In the genomic region with DNA sequence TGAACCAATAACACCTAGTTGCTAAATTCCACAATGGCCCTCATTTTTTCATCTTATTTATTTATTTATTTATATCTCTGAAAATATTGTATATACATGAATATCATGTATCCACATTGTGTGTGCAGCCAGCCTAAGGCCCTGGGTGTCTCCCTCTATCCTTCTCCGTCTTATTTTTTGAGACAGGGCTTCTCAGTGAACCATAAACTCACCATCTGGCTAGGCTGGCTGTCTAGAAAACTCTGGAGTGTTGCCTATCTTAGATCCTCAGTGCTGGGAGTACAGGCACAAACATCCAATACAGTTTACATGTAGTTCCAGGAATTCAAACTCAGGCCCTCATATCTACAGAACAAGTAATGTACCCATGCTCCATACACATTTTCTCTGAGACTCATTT, we compare ENCODE assay signal across 17 mouse cellular contexts.
"Had no signal": no experiment of that assay in that cellular context is flagged by ENCODE, and none has a peak within 500 bp of the region (broad histone marks: within the 10 kb centered on the region; RNA-seq: fewer than 3 reads in every experiment).

No protein-coding gene starts in this region.

- DNase-seq: lung, adult 2 months; lung, postnatal 14 days; lung, postnatal 36 days; right cerebral cortex, postnatal 14 days; thymus, adult 2 months; thymus, postnatal 25 days; thymus, postnatal 4 days had no signal

- ATAC-seq: lung, postnatal 0 days; midbrain, embryonic 13.5 days; midbrain, embryonic 15.5 days had no signal

- H3K4me2 ChIP-seq: lung, embryonic 15.5 days; midbrain, embryonic 11.5 days; midbrain, embryonic 13.5 days; midbrain, embryonic 15.5 days; neural tube, embryonic 12.5 days; stomach, embryonic 15.5 days had no signal

- H3K27ac ChIP-seq: lung, embryonic 15.5 days; macrophage; midbrain, embryonic 13.5 days; midbrain, embryonic 15.5 days; neural tube, embryonic 12.5 days; stomach, embryonic 15.5 days; stomach, postnatal 0 days had no signal

- H3K9ac ChIP-seq: lung, embryonic 15.5 days; midbrain, embryonic 13.5 days; midbrain, embryonic 15.5 days; neural tube, embryonic 12.5 days; stomach, embryonic 15.5 days had no signal

- H3K9me3 ChIP-seq: lung, embryonic 15.5 days; megakaryocyte, embryonic 14.5 days; midbrain, embryonic 13.5 days; midbrain, embryonic 15.5 days; neural tube, embryonic 12.5 days; stomach, embryonic 15.5 days had no signal

- H3K4me3 ChIP-seq: lung, embryonic 15.5 days; megakaryocyte, embryonic 14.5 days; midbrain, embryonic 13.5 days; midbrain, embryonic 15.5 days; neural tube, embryonic 12.5 days; stomach, embryonic 15.5 days had no signal

- H3K36me3 ChIP-seq: lung, embryonic 15.5 days; midbrain, embryonic 13.5 days; midbrain, embryonic 15.5 days; neural tube, embryonic 12.5 days; stomach, embryonic 15.5 days had no signal

- H3K27me3 ChIP-seq: lung, embryonic 15.5 days; megakaryocyte, embryonic 14.5 days; midbrain, embryonic 13.5 days; midbrain, embryonic 15.5 days; neural tube, embryonic 12.5 days; stomach, embryonic 15.5 days had no signal

- H3K4me1 ChIP-seq: lung, embryonic 15.5 days; megakaryocyte, embryonic 14.5 days; midbrain, embryonic 13.5 days; midbrain, embryonic 15.5 days; neural tube, embryonic 12.5 days; stomach, embryonic 15.5 days had no signal
